Mouse (Mus musculus): ENCODE results near the gene Tshz3.

DNA sequence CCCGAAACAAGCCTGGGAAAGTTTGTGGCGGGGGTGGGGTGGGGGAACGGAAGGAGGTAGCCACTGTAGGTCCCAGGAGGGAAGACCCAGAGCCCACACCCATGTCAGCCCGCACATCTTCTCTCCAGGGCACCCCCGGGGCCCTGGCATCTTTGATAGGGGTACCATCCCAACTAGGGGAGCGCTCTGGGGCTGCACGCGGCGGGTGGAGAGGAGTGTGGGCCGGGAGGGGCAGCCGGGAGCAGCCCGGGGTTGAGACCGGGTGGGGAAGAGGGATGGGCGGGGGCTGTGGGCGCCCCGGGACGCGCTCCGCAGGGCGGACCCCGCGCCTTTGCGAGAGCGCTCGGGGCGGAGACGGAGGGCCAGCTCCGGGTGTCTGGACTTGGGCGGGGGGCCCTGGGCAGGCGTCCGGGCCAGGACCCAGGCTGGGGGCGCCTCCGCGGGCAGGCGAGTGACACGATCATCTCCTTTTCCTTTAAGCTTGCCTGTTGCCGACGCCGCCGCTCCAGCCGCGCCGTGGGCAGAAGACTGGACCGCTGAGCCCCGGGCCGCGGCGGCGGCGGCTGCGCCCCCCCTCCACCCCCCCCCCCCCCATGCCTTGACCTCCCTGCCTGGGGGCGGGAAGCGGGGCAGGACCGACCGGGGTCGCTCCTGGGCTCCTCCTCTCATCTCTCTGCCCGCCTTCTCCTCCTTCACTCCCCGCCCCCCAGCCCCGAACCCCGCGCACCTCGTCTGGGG lies 631 bp upstream of the Tshz3 start:
- TF ChIP-seq POLR2A (IDR thresholded peaks at IDR 0.05; ENCODE audit: extremely low read depth, insufficient read depth, low read length) (no peak), CTCF (IDR thresholded peaks at IDR 0.05; ENCODE audit: extremely low read depth, insufficient read depth, low read length) (no peak)
